Mouse (Mus musculus): ENCODE measurements around the gene Pagr1b. TPM values are rescaled to one million over a fixed set of nuclear protein-coding genes. Genes with fewer than 3 reads are reported as not detected.

Gene Pagr1b
- not detected in 2 replicates for polyA plus RNA-seq (2015; fragmentation: Nextera tagmentation; extraction: Ambion mirVana)

DNA sequence TGATC, at the start of gene Pagr1b:
Pagr1b (minus strand) TSS at position 4 of the 5 bp plus-strand sequence.
- ATAC-seq (ENCODE audit: insufficient read depth): no peak
- Histone ChIP-seq H3K9me3 (replicated peaks) (no peaks in the 10 kb centered on the region), H3K27me3 (no peaks in the 10 kb centered on the region), H3K36me3 (replicated peaks) (peaks cover 16% of the 10 kb centered on the region), H3K4me2 (peak within 1 kb of the TSS; percentile 96), H3K9ac (peak within 1 kb of the TSS; percentile 89), H3K4me3 (replicated peaks) (peak within 1 kb of the TSS; percentile 78), H3K4me1 (replicated peaks) (peaks cover 66% of the 10 kb centered on the region), H3K27ac (replicated peaks) (peak within 1 kb of the TSS; percentile 95)

- no peak for ATAC-seq (ENCODE audit: insufficient read depth)
- WGBS (ENCODE audit: insufficient replicate concordance): 61% methylated on average over 6 of the region's 6 CpGs
- no peaks in the 10 kb centered on the region for H3K9me3 ChIP-seq (replicated peaks)
- no peak overlapping the region for H3K9ac ChIP-seq
- no peak overlapping the region for H3K4me3 ChIP-seq (replicated peaks)
- H3K27me3 ChIP-seq: 0 out of 2 replicates have a peak, but pooled peaks cover 7% of the 10 kb centered on the region
- H3K36me3 ChIP-seq (replicated peaks): no peaks in the 10 kb centered on the region
- H3K4me2 ChIP-seq: no peak overlapping the region
- no peak overlapping the region for H3K27ac ChIP-seq (replicated peaks)
- 0 out of 2 replicates have a peak, but pooled peaks cover 3% of the 10 kb centered on the region for H3K4me1 ChIP-seq (replicated peaks)
Measured at GRCm38 (mm10) chr7:127065538-127065937, 49.3 kb upstream of the Pagr1b start.

DNA sequence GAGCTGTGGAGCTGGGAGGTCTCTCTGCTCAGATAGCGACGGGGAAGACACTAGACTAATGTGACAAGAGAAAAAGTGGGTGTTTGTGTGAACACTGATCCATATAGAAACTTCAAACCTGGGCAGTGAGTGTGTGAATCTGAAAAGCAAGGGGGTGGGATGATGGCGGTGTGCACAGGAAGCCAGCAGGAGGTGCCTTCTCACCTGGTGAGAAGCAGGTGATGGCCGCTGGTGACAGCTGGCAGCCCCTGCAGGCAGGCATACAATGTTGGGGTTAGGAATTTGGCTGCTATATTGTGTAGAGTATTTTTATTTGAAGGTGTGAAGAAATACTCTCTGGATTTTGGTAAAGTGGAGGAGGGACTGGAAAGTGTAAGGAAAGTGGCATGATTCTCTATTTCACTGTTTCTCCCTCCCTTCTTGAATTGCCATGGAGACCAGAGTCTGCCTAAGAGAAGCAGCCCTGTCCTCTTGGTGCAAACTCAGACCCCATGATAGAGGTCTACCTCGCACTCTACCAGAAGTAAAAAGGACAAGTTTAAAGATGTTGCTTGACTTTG, 38.8 kb upstream of the Pagr1b start:
- ATAC-seq (ENCODE audit: insufficient read depth): no peak
- Histone ChIP-seq H3K9ac (no peak overlapping the region), H3K27me3 (peaks cover 44% of the 10 kb centered on the region), H3K4me3 (replicated peaks) (no peak overlapping the region), H3K36me3 (replicated peaks) (no peaks in the 10 kb centered on the region), H3K27ac (replicated peaks) (no peak overlapping the region), H3K4me1 (replicated peaks) (no peaks in the 10 kb centered on the region), H3K9me3 (replicated peaks) (no peaks in the 10 kb centered on the region), H3K4me2 (no peak overlapping the region)
- 51% methylated on average over 5 of the region's 5 CpGs for WGBS (ENCODE audit: insufficient replicate concordance)

GRCm38 (mm10) chr7:127041851-127042672, 25.8 kb upstream of the Pagr1b start, which contains the start of gene Kif22:
Gene Kif22, minus strand, starts transcription at chr7:127042471.
- Histone ChIP-seq H3K4me2 (peak within 1 kb of the TSS; percentile 77), H3K9ac (peak within 1 kb of the TSS; percentile 99), H3K4me1 (replicated peaks) (peaks cover 33% of the 10 kb centered on the region), H3K27me3 (no peaks in the 10 kb centered on the region), H3K9me3 (replicated peaks) (no peaks in the 10 kb centered on the region), H3K36me3 (replicated peaks) (peaks cover 33% of the 10 kb centered on the region), H3K27ac (replicated peaks) (peak within 1 kb of the TSS; percentile 85), H3K4me3 (replicated peaks) (peak within 1 kb of the TSS; percentile 99)
- ATAC-seq (ENCODE audit: insufficient read depth): peak; percentile 88
- WGBS (ENCODE audit: insufficient replicate concordance): under 1% methylated on average over 53 of the region's 53 CpGs

- WGBS (ENCODE audit: insufficient replicate concordance): 45% methylated on average over 1 of the region's 1 CpGs
Measured at GRCm38 (mm10) chr7:127031244-127031643, 15.0 kb upstream of the Pagr1b start.

DNA sequence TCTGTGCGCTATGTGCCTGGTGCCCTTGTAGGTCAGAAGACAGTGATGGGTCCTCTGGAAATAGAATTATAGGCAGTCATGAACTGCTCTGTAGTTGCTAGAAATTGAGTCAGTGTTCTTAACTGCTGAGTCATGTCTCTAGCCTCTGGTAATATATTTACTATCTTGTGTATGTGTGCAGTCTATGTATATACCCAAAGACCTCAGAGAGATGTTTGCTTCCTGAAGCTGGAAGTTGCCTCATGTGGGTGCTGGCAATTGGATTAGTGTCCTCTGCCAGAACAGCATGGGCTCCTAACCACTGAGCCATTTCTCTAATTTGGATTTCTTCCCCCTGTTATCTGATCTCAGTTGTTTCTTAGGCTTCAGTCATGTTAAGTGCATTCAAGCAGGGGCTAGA, 13.9 kb upstream of the Pagr1b start:
- no peaks in the 10 kb centered on the region for H3K27me3 ChIP-seq
- no peak overlapping the region for H3K4me2 ChIP-seq
- 92% methylated on average over 1 of the region's 1 CpGs for WGBS (ENCODE audit: insufficient replicate concordance)
- no peak overlapping the region for H3K4me3 ChIP-seq (replicated peaks)
- H3K9ac ChIP-seq: no peak overlapping the region
- no peak for ATAC-seq (ENCODE audit: insufficient read depth)
- no peaks in the 10 kb centered on the region for H3K9me3 ChIP-seq (replicated peaks)
- H3K27ac ChIP-seq (replicated peaks): peak overlapping the region; percentile 76
- peaks cover 49% of the 10 kb centered on the region for H3K4me1 ChIP-seq (replicated peaks)
- peaks cover 79% of the 10 kb centered on the region for H3K36me3 ChIP-seq (replicated peaks)

More at GRCm38 (mm10) chr7:127031244-127031643, 15.0 kb upstream of the Pagr1b start:
- Histone ChIP-seq H3K9ac (no peak overlapping the region), H3K27ac (replicated peaks) (0 out of 2 replicates have a peak overlapping the region, but pooled peaks have one; percentile 76), H3K4me3 (replicated peaks) (no peak overlapping the region), H3K4me2 (no peak overlapping the region), H3K9me3 (replicated peaks) (no peaks in the 10 kb centered on the region), H3K27me3 (no peaks in the 10 kb centered on the region), H3K36me3 (replicated peaks) (peaks cover 87% of the 10 kb centered on the region), H3K4me1 (replicated peaks) (peaks cover 44% of the 10 kb centered on the region)
- ATAC-seq (ENCODE audit: insufficient read depth): no peak

- no peak for ATAC-seq (ENCODE audit: insufficient read depth)
- Histone ChIP-seq H3K36me3 (replicated peaks) (peaks cover 79% of the 10 kb centered on the region), H3K4me3 (replicated peaks) (peak overlapping the region; percentile 98), H3K9ac (peak overlapping the region; percentile 99), H3K4me1 (replicated peaks) (peaks cover 66% of the 10 kb centered on the region), H3K4me2 (peak overlapping the region; percentile 98), H3K27ac (replicated peaks) (peak overlapping the region; percentile 97), H3K9me3 (replicated peaks) (no peaks in the 10 kb centered on the region), H3K27me3 (no peaks in the 10 kb centered on the region)
- 55% methylated on average over 8 of the region's 8 CpGs for WGBS (ENCODE audit: insufficient replicate concordance)
Measured at GRCm38 (mm10) chr7:127027885-127028284, 11.6 kb upstream of the Pagr1b start.

DNA sequence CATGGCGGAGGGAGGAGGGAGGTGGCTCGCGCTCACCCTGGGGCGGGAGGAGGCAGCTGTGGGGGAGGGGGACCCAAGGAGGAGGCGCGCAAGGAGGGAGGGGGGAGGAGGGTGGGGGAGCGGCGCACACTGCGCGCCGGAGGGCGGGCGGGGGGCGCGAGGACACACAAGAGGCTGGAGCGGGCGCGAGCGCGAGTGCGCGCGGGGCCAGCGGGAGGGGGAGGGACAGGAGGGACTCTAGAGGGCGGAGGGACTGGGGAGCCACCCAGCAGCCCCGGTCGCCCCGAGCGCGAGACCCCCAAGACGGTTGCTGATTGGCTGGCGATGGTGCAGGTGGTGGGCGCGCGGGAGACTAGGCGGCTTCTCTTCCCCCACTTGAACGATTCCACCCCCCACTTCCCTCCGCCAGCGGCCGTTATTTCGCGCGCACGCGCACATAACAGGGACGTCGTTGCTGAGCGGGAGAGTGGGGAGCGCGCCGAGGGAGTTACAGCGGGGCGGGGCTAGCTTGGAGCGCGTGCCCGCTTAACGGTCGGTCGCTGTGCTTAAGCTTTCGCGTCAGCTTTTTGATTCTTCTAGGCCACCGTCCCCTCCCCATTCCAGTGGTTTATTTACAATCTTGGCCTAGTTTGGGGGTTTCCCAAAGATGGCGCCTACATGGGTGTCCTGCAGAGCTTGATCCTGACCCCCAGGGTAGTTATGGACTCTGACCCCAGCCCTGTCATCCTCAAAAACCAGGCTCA, 10.9 kb upstream of the Pagr1b start, which contains the start of gene Maz:
Maz (minus strand) TSS at position 54 of the 743 bp plus-strand sequence.
- peak; percentile 81 for ATAC-seq (ENCODE audit: insufficient read depth)
- Histone ChIP-seq H3K36me3 (replicated peaks) (peaks cover 79% of the 10 kb centered on the region), H3K4me3 (replicated peaks) (peak within 1 kb of the TSS; percentile 98), H3K4me1 (replicated peaks) (peaks cover 73% of the 10 kb centered on the region), H3K27ac (replicated peaks) (peak within 1 kb of the TSS; percentile 97), H3K9ac (peak within 1 kb of the TSS; percentile 99), H3K4me2 (peak within 1 kb of the TSS; percentile 98), H3K9me3 (replicated peaks) (no peaks in the 10 kb centered on the region), H3K27me3 (no peaks in the 10 kb centered on the region)
- under 1% methylated on average over 54 of the region's 63 CpGs for WGBS (ENCODE audit: insufficient replicate concordance)

- no peaks in the 10 kb centered on the region for H3K27me3 ChIP-seq
- peak overlapping the region; percentile 97 for H3K27ac ChIP-seq (replicated peaks)
- 4% methylated on average over 31 of the region's 48 CpGs for WGBS (ENCODE audit: insufficient replicate concordance)
- peak overlapping the region; percentile 99 for H3K9ac ChIP-seq
- H3K4me2 ChIP-seq: peak overlapping the region; percentile 98
- no peaks in the 10 kb centered on the region for H3K9me3 ChIP-seq (replicated peaks)
- ATAC-seq (ENCODE audit: insufficient read depth): peak; percentile 45
- peaks cover 77% of the 10 kb centered on the region for H3K4me1 ChIP-seq (replicated peaks)
- H3K4me3 ChIP-seq (replicated peaks): peak overlapping the region; percentile 98
- H3K36me3 ChIP-seq (replicated peaks): peaks cover 78% of the 10 kb centered on the region
Measured at GRCm38 (mm10) chr7:127026616-127026983, 10.3 kb upstream of the Pagr1b start.

DNA sequence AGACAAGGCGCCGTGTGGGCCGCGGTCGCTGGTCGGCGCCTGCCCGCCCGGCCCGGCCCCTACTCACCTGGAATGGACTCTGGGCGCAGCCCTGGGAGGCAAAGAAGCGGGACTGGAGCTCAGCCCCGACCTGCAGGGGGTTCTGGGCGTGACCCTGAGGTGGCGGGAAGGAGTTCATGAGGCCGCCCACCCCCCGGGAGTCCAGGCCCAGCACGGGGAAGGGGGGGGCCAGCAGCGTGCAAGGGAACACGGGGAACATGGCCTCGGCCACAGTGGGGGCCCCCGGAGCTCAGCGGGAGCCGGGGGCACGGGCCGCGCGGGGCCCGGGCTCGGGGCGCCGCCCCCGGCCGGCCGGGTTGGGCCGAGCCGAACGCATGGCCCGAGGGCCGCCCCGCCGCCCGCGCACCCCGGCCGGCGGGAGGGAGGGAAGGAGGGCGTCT, 9.9 kb upstream of the Pagr1b start:
- Histone ChIP-seq H3K4me1 (replicated peaks) (peaks cover 77% of the 10 kb centered on the region), H3K27ac (replicated peaks) (peak overlapping the region; percentile 97), H3K36me3 (replicated peaks) (peaks cover 74% of the 10 kb centered on the region), H3K9ac (peak overlapping the region; percentile 99), H3K9me3 (replicated peaks) (no peaks in the 10 kb centered on the region), H3K27me3 (no peaks in the 10 kb centered on the region), H3K4me2 (peak overlapping the region; percentile 98), H3K4me3 (replicated peaks) (peak overlapping the region; percentile 98)
- WGBS (ENCODE audit: insufficient replicate concordance): under 1% methylated on average over 46 of the region's 48 CpGs
- ATAC-seq (ENCODE audit: insufficient read depth): peak; percentile 36

DNA sequence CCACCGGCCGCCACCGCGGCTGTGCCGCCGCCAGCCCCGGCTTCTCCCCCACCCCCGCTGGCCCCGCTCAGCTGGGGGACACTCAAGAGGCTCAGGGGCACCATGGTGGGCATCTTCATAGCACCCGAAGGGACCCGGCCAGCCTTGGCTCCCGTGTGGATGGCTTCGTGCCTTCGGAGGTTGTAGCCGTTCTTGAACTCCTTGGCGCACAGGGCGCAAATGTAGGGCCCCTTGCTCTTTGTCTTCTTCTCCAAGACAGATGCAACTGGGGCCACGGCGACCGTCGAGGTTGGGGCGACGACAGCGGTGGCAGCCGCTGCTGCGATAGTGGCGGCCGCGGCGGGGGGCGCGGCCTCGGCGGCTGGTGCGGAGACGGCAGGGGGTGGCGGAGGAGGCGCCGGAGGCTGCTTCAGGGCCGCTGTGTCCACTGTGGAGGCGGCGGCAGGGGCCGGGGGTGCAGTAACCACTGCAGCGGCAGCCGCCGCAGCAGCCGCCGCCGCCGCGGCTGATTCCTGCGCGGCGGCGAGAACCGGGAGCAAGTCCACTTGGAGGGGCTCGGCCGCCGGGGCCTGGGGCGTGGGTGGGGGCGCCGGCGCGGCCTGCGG, 9.4 kb upstream of the Pagr1b start:
- H3K27ac ChIP-seq (replicated peaks): peak overlapping the region; percentile 97
- no peak for ATAC-seq (ENCODE audit: insufficient read depth)

More for the DNA sequence above, 9.4 kb upstream of the Pagr1b start:
- peak overlapping the region; percentile 98 for H3K4me2 ChIP-seq
- peak overlapping the region; percentile 98 for H3K4me3 ChIP-seq (replicated peaks)
- H3K9me3 ChIP-seq (replicated peaks): no peaks in the 10 kb centered on the region
- under 1% methylated on average over 62 of the region's 65 CpGs for WGBS (ENCODE audit: insufficient replicate concordance)
- H3K4me1 ChIP-seq (replicated peaks): peaks cover 77% of the 10 kb centered on the region
- H3K36me3 ChIP-seq (replicated peaks): peaks cover 69% of the 10 kb centered on the region
- H3K9ac ChIP-seq: peak overlapping the region; percentile 99
- no peaks in the 10 kb centered on the region for H3K27me3 ChIP-seq
